Mouse (Mus musculus): ENCODE results near the gene Srbd1. TPM values are rescaled to one million over a fixed set of nuclear protein-coding genes. Genes with fewer than 3 reads are reported as not detected.

Srbd1 gene
- polyA plus RNA-seq, 1 experiment from 2014 or later, result 9.0 TPM

DNA sequence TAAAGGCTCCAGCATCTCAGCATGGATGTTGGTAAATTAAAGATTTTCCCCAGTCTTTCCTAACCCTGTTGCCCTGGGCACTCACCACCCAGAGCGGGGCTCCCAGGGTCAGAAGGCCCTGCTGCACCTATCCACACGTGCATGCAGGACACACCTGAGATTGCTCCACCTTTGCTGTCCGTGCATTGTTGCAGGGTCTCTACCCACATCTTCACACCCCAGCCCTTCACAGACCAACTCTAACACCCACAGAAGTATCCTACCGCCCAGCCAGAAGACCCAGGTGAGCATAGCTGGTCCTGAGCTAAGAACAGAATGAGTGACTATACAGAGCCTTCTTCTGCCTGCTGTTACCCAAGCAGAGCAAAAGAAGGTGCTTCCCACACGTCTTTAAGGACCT lies 201.9 kb downstream of the Srbd1 start:
- ATAC-seq (ENCODE audit: low read depth), result no peak

DNA sequence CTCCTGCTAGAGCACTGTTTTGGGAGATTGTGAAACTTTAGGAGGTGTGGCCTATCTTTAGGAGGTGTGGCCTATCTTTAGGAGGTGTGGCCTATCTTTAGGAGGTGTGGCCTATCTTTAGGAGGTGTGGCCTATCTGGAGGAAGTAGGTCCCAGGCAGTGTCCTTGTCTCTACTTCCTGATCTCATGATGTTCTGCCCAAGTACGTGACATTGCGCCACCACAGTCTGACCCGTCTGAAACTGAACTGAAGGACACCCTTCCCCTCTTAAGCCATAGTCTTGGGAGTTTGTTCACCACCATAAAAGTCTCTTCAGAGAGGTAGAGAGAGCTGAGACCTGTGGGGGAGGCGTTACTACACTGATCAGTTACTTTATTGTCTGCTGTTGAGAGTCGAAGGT lies 202.9 kb downstream of the Srbd1 start:
- Histone ChIP-seq H3K9ac (no peak overlapping the region), H3K36me3 (no peaks in the 10 kb centered on the region), H3K4me3 (replicated peaks) (no peak overlapping the region), H3K4me1 (replicated peaks) (no peaks in the 10 kb centered on the region), H3K27ac (no peak overlapping the region), H3K4me2 (no peak overlapping the region), H3K27me3 (no peaks in the 10 kb centered on the region), H3K9me3 (replicated peaks) (no peaks in the 10 kb centered on the region)
- WGBS (ENCODE audit: insufficient replicate concordance), result 72% methylated on average over 5 of the region's 5 CpGs
- ATAC-seq (ENCODE audit: low read depth), result no peak
- DNase-seq, result no peak

More for the DNA sequence above, 201.9 kb downstream of the Srbd1 start:
- Histone ChIP-seq H3K27ac (no peak overlapping the region), H3K4me1 (replicated peaks) (no peaks in the 10 kb centered on the region), H3K4me2 (no peak overlapping the region), H3K9ac (no peak overlapping the region), H3K4me3 (replicated peaks) (no peak overlapping the region), H3K27me3 (no peaks in the 10 kb centered on the region), H3K9me3 (replicated peaks) (no peaks in the 10 kb centered on the region), H3K36me3 (no peaks in the 10 kb centered on the region)
- DNase-seq, result no peak
- 71% methylated on average over 5 of the region's 5 CpGs for WGBS (ENCODE audit: insufficient replicate concordance)

DNA sequence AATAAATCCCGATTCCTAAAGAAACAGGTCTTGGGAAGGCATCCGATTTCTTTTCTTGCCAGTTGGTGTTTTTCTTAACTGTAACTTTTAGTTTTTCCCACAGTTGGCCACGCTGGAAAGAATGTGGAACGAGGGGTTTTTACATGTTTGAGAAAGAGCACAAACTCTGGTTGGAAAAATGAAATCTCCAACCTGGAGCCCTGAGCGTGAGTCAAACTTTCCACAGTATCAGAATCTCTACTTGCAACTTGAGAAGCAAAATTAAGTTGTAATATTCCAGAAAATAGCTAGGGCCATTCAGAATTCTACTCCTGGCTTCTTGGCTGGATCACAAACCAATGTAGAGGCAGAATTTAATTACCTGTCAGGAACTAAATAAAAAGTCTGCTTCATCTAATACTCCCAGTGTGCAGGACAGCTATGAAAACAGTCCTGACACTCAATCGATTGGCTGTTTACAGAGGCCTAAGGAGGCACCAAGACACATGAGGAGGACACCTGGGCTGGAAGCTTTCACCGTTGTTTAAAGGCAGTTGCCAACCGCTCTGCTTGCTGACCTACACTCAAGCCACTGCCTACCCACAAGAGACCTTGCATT lies 203.7 kb downstream of the Srbd1 start:
- ATAC-seq (ENCODE audit: low read depth), result no peak
- DNase-seq, result no peak
- no peak overlapping the region for H3K27ac ChIP-seq
- H3K4me2 ChIP-seq, result no peak overlapping the region
- WGBS (ENCODE audit: insufficient replicate concordance), result 71% methylated on average over 8 of the region's 8 CpGs
- H3K4me1 ChIP-seq (replicated peaks), result no peaks in the 10 kb centered on the region
- no peak overlapping the region for H3K4me3 ChIP-seq (replicated peaks)
- no peaks in the 10 kb centered on the region for H3K9me3 ChIP-seq (replicated peaks)
- H3K9ac ChIP-seq, result no peak overlapping the region
- no peaks in the 10 kb centered on the region for H3K27me3 ChIP-seq
- H3K36me3 ChIP-seq, result no peaks in the 10 kb centered on the region

DNA sequence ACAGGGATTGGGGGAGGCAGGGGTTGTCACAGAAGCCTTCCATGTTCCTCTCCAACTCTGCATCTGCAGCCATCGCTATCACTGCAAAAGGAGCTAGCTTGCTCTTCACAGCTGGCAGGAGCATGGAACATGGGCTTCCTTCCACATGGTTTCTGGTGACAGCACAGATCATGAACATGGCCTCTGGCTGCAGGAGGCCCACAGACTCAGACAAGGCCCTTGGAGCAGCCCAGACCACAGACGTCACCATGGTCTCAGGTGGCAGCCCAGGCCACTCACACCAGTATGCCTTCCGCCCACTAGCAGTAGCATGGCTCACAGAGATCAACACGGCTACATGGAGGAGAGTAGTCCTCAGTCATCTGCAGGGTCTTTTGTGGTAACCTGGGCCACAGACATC lies 207.8 kb downstream of the Srbd1 start:
- Histone ChIP-seq H3K36me3 (no peaks in the 10 kb centered on the region), H3K27me3 (no peaks in the 10 kb centered on the region), H3K4me1 (replicated peaks) (no peaks in the 10 kb centered on the region), H3K9ac (no peak overlapping the region), H3K27ac (no peak overlapping the region), H3K4me2 (no peak overlapping the region), H3K9me3 (replicated peaks) (no peaks in the 10 kb centered on the region), H3K4me3 (replicated peaks) (no peak overlapping the region)
- DNase-seq, result no peak
- ATAC-seq (ENCODE audit: low read depth), result no peak
- WGBS (ENCODE audit: insufficient replicate concordance), result 85% methylated on average over 4 of the region's 4 CpGs

DNA sequence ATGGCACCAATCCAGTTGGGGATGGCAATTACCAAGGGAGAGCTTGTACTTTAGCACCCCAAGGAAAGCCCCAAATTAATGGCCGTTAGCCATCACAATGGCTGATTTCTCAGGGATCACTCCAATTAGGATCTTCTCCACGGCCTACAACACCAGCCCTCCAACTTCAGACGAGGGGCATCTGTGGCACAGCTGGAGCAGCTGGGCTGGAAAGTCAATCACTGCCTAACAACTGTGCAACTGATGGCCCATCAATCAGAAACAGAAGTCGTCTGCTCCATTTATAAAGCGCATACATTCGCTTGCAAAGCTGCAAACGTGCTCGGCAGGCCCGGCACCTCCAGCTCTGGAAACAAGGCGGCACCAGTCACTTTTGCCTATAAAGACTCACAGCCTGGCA lies 209.7 kb downstream of the Srbd1 start:
- Histone ChIP-seq H3K4me2 (no peak overlapping the region), H3K9me3 (replicated peaks) (no peaks in the 10 kb centered on the region), H3K4me3 (replicated peaks) (no peak overlapping the region), H3K27ac (no peak overlapping the region), H3K27me3 (no peaks in the 10 kb centered on the region), H3K9ac (no peak overlapping the region), H3K4me1 (replicated peaks) (no peaks in the 10 kb centered on the region; the same call in 1 of the 2 replicates), H3K36me3 (no peaks in the 10 kb centered on the region)
- no peak for DNase-seq
- no peak for ATAC-seq (ENCODE audit: low read depth)
- WGBS (ENCODE audit: insufficient replicate concordance), result 71% methylated on average over 10 of the region's 10 CpGs

Other genes starting within 250 kb of the Srbd1 start
- 0.80 and 0.90 TPM in 2 replicates for gene Prkce, start 22.6 kb upstream of the Srbd1 start, polyA plus RNA-seq (2015; fragmentation: Nextera tagmentation; extraction: Ambion mirVana)

All from liver, embryonic 13.5 days (tissue).